Mouse (Mus musculus) heart, embryonic 14.5 days (tissue): Measurements from ENCODE around the gene Mfap1a. TPM values are rescaled to one million over a fixed set of nuclear protein-coding genes. Genes with fewer than 3 reads are reported as not detected.
A peak's percentile ranks its signal among the peaks of the same experiment; 100 is the strongest.
"Not testable (repeated sequence)": the region's sequence is repeated elsewhere in the genome, so short reads cannot be mapped to it uniquely, and the experiment has no call there.

ENCODE experiments used
- ATAC-seq: fragments of 200-750 bp; cut with Nextera tagmentation; 2 replicates; pipeline ENCODE4 v1.8.0; 2017; ENCODE audit warnings: low read depth, moderate TSS enrichment; ENCODE audit not compliant: insufficient number of reproducible peaks, insufficient read depth, low FRiP score
- H3K27ac ChIP-seq, 2 experiments: fragments of 200-500 bp in 1 of 2; fragments of 300-500 bp in 1 of 2; sonication (generic) in 1 of 2; replicated peaks in 1 of 2; 2 replicates each; pipeline ENCODE4 v1.5.1; 2012 to 2014; ENCODE audit warnings: low read depth in 2 of 2, low read length in 2 of 2, control low read depth in 1 of 2, mild to moderate bottlenecking in 1 of 2, mixed read lengths in 1 of 2; ENCODE audit not compliant: control insufficient read depth in 1 of 2, insufficient read depth in 1 of 2
- H3K27me3 ChIP-seq: fragments of 300-500 bp; sonication (generic); 2 replicates; pipeline ENCODE4 v1.6.1; 2014; ENCODE audit warnings: mild to moderate bottlenecking, low read length, control low read depth; ENCODE audit not compliant: control insufficient read depth, insufficient read depth
- H3K36me3 ChIP-seq: fragments of 300-500 bp; sonication (generic); 2 replicates; pipeline ENCODE4 v1.6.1; 2014; ENCODE audit warnings: mild to moderate bottlenecking, control low read depth, low read length, mixed read lengths; ENCODE audit not compliant: control insufficient read depth, insufficient read depth
- H3K4me1 ChIP-seq, 2 experiments: fragments of 200-500 bp in 1 of 2; fragments of 300-500 bp in 1 of 2; sonication (generic) in 1 of 2; 2 replicates each; pipeline ENCODE4 v1.6.1; 2012 to 2014; ENCODE audit warnings: low read length in 2 of 2, control low read depth in 1 of 2, mixed read lengths in 1 of 2; ENCODE audit not compliant: control insufficient read depth in 2 of 2, insufficient read depth in 2 of 2
- H3K4me2 ChIP-seq: fragments of 300-500 bp; sonication (generic); 2 replicates; pipeline ENCODE4 v1.6.1; 2014; ENCODE audit warnings: mild to moderate bottlenecking, low read length
- H3K4me3 ChIP-seq, 2 experiments: fragments of 200-500 bp in 1 of 2; fragments of 300-500 bp in 1 of 2; sonication (generic) in 1 of 2; 2 replicates each; pipeline ENCODE4 v1.5.1; 2012 to 2014; ENCODE audit warnings: low read length in 2 of 2, mild to moderate bottlenecking in 2 of 2, control low read depth in 1 of 2, low read depth in 1 of 2, moderate library complexity in 1 of 2; ENCODE audit not compliant: control insufficient read depth in 1 of 2, insufficient read depth in 1 of 2
- H3K9ac ChIP-seq: fragments of 300-500 bp; sonication (generic); 2 replicates; pipeline ENCODE4 v1.6.1; 2014; ENCODE audit warnings: mild to moderate bottlenecking, low read length
- H3K9me3 ChIP-seq: fragments of 300-500 bp; sonication (generic); 2 replicates; pipeline ENCODE4 v1.6.1; 2016; ENCODE audit warnings: low read length, control low read depth; ENCODE audit not compliant: control insufficient read depth
- WGBS: fragments of 180-500 bp; shearing (Covaris S2); extraction: QIAGEN DNeasy Blood & Tissue Kit; methylation state at CpG from one replicate; pipeline ENCODE4 v1.1.7; 2014; 5-methylcytosine and 5-hydroxymethylcytosine counted together
- polyA plus RNA-seq: library from polyadenylated mRNA; unstranded; fragments of >200 nt; fragmentation: Nextera tagmentation; extraction: Ambion mirVana; gene quantifications from 2 replicates; pipeline ENCODE4 v1.2.1, GENCODE M21; 2014

Mfap1a gene
- polyA plus RNA-seq: 18.3 and 20.5 TPM in 2 replicates

DNA sequence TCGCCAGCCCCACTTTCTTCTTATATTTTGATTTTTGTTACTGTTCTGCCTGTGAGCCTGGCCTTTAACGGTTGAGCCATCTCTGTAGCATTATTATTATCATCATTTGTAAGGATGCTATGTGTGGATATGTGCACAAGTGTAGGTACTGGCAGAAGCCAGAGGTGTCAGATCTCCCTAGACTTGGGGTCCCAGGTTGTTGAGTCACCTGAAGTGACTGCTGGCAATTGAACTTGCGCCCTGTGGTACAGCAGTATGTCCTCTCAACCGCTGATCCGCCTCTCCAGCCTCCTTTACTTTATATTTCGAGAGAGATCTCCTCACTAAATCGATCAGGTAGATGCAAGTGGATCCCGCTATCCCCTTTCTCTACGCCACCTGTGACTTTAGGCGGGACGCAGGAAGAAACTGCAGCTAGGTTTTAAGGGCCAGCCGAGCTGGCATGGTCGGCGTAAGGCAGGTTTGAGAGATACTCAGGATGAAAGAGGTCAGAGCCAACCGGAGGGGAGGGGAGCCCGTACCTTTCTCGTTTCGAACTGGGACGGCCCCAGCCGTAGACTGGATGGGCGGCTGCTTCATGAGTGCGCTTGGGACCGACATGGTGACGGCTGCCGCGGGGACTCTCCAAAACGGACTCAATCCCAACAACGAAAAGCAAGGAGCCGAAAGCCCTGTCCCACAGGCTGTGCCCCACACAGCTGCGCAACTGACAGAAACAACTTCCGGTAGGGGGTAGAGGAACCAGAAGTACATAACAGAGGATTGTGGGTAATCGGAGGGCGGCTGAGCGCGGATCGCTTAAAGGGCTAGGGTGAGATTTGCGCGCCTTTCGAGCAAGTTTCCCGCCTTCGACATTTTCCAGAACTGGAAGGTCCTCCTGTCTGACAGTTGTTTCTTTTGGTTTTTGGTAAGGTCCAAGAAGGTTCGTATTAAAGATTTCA is at the start of gene Mfap1a, which contains the start of gene Wdr76:
Gene Mfap1a, minus strand, starts transcription at position 724 of the 941 bp plus-strand sequence.
Gene Wdr76, plus strand, starts transcription at position 782 of the 941 bp plus-strand sequence.
- H3K4me2 ChIP-seq: peak within 1 kb of the TSS; percentile 79
- H3K36me3 ChIP-seq, H3K27me3 ChIP-seq, H3K9me3 ChIP-seq: not testable (repeated sequence)
- ATAC-seq: peak; percentile 83
- peak within 1 kb of the TSS; percentile 57 to 73 for H3K27ac ChIP-seq
- WGBS: 3% methylated on average over 40 of the region's 42 CpGs
- H3K4me1 ChIP-seq: peaks cover 0 to 17% of the 10 kb centered on the region in 2 experiments
- H3K9ac ChIP-seq: peak within 1 kb of the TSS; percentile 78
- H3K4me3 ChIP-seq: peak within 1 kb of the TSS; percentile 52 to 70

DNA sequence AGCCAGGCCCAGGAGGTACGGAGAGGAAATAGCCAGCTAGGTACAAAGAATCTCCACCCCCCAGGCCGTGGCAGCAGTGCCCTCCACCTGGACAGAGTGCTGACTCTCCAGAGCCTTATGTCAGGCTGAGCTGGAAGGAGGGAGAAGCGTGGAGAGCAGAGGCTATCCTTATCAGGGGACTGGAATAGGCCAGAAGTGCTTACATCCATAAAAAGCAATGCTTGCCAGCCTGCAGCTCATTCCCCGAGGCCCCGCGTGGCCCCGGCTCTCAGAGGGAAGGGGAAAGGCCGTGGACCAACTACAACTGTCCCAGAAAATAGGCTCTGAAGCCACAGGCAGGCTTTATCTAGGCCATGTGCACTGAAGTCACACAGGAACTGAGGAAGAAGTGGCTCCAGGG is 44.8 kb upstream of the Mfap1a start:
- H3K27me3 ChIP-seq: no peaks in the 10 kb centered on the region
- H3K9ac ChIP-seq: peak overlapping the region; percentile 80
- ATAC-seq: peak; percentile 82
- H3K36me3 ChIP-seq: peaks cover 27% of the 10 kb centered on the region
- peak overlapping the region; percentile 37 to 46 for H3K4me3 ChIP-seq
- H3K9me3 ChIP-seq: no peaks in the 10 kb centered on the region
- H3K4me1 ChIP-seq: peaks cover 18 to 28% of the 10 kb centered on the region in 2 experiments
- 16% methylated on average over 8 of the region's 8 CpGs for WGBS
- H3K27ac ChIP-seq: peak overlapping the region; percentile 95 to 96
- H3K4me2 ChIP-seq: peak overlapping the region; percentile 63

DNA sequence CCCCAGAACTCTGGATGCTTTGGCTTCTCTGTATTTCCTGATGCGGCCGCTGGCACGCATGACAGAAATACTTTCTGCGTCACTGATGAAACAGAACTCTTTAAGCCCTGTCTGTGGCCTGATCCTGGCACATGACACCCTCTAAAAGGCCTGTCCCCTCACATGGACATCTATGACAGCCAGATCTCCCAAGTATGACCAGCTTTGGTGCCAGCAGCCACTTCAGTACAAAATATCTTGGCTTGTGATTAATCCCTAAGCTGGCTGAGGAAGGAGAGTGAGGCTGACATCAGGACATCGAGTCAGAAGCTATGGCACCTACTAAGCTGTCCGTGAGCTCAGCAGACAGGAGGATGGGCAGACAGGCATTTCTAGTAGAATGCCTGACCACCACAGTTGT is 43.2 kb upstream of the Mfap1a start:
- H3K27me3 ChIP-seq: no peaks in the 10 kb centered on the region
- no peaks in the 10 kb centered on the region for H3K9me3 ChIP-seq
- 51% methylated on average over 6 of the region's 6 CpGs for WGBS
- H3K9ac ChIP-seq: peak overlapping the region; percentile 58
- H3K4me2 ChIP-seq: peak overlapping the region; percentile 63
- peak overlapping the region; percentile 87 to 88 for H3K27ac ChIP-seq
- ATAC-seq: no peak
- H3K36me3 ChIP-seq: peaks cover 42% of the 10 kb centered on the region
- H3K4me1 ChIP-seq: peaks cover 18 to 28% of the 10 kb centered on the region in 2 experiments
- peak overlapping the region; percentile 23 to 28 for H3K4me3 ChIP-seq

DNA sequence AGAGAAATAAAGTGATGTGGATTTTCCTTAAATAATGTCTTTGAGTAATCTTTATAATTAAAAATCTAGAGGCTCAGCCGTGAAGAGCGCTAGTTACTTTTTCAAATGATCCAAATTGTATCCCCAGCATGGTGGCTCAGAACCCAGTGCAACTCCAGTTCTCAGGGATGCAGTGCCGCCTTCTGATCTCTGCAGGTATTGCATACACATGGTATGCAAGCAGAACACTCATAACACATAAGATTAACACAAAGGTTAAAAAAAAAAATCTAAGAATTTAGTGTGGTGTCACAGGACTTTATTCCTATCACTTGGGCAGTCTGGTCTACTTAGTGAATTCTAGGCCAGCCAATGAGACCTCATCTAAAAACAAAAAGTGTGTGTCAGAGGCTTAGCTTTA is 38.4 kb upstream of the Mfap1a start:
- WGBS: 87% methylated on average over 3 of the region's 3 CpGs
- H3K4me1 ChIP-seq: peaks cover 7 to 11% of the 10 kb centered on the region in 2 experiments; a peak in 3 of 4 replicates
- no peaks in the 10 kb centered on the region for H3K9me3 ChIP-seq
- peaks cover 70% of the 10 kb centered on the region for H3K36me3 ChIP-seq
- no peak overlapping the region for H3K9ac ChIP-seq
- H3K27me3 ChIP-seq: no peaks in the 10 kb centered on the region
- no peak overlapping the region for H3K4me3 ChIP-seq
- no peak overlapping the region for H3K27ac ChIP-seq
- H3K4me2 ChIP-seq: no peak overlapping the region
- ATAC-seq: no peak

DNA sequence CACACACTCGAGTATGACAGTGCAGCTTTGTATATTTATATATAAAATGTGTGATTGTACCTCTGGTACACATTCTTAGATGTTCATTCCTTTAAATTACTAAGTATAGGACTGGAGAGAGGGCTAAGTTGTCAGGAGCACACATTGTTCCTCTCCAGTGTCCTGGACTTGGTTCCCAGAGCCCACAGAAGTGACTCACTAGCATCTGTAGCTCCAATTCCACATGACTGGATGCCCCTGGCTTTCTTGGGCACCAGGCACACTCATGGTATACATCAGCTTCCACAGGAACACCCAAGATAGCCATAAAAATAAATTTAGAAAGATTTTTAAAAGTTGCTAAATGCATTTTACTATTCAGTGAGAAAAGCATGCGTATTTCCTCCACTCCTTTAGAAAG is 18.6 kb upstream of the Mfap1a start:
- Histone ChIP-seq H3K4me2 (no peak overlapping the region), H3K9me3 (no peaks in the 10 kb centered on the region), H3K27ac (no peak overlapping the region), H3K9ac (no peak overlapping the region), H3K4me1 (no peaks in the 10 kb centered on the region), H3K36me3 (peaks cover 47% of the 10 kb centered on the region), H3K27me3 (no peaks in the 10 kb centered on the region), H3K4me3 (no peak overlapping the region)
- no peak for ATAC-seq
- WGBS: 90% methylated on average over 2 of the region's 2 CpGs

DNA sequence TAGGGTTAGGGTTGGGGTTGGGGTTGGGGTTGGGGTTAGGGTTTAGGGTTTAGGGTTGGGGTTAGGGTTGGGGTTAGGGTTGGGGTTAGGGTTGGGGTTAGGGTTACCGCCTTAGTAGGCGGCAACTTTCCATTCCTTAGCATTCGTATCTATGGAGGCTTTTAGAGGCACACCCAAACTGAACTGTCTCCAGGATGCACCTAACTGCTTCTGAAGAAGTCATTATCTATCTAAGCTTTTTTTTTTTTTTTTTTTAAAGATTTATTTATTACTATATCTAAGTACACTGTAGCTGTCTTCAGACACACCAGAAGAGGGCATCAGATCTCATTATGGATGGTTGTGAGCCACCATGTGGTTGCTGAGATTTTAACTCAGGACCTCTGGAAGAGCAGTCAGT is 16.4 kb upstream of the Mfap1a start:
- WGBS: 96% methylated on average over 3 of the region's 3 CpGs
- not testable (repeated sequence) for ATAC-seq, H3K9ac ChIP-seq, H3K4me3 ChIP-seq, H3K4me1 ChIP-seq, H3K27ac ChIP-seq, H3K4me2 ChIP-seq, H3K9me3 ChIP-seq, H3K27me3 ChIP-seq
- peaks cover 57% of the 10 kb centered on the region for H3K36me3 ChIP-seq

DNA sequence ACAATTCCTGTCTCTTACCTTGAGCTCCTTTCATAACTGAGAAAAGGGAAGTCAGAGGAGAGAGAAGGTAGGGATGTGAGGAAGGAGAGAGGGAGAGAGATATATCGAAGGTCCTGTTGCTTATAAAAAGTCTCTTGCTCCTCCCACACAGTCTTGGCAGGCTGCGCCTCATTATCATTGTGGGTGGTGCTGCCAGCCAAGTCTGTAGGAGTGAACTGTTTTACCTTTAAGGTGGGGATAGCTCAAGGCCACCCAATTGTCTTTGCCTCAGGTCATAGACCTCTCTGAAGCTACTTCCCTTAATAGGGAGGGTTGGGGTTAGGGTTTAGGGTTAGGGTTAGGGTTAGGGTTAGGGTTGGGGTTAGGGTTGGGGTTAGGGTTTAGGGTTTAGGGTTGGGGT is 15.5 kb upstream of the Mfap1a start:
- Histone ChIP-seq H3K4me3 (no peak overlapping the region), H3K4me2 (no peak overlapping the region), H3K9me3 (no peaks in the 10 kb centered on the region), H3K9ac (no peak overlapping the region), H3K27ac (no peak overlapping the region), H3K4me1 (no peaks in the 10 kb centered on the region), H3K36me3 (peaks cover 62% of the 10 kb centered on the region), H3K27me3 (no peaks in the 10 kb centered on the region)
- ATAC-seq: no peak
- 88% methylated on average over 2 of the region's 2 CpGs for WGBS
